Mouse (Mus musculus) frontal cortex, adult 2 months (tissue): ENCODE measurements around the gene Il9. TPM values are rescaled to one million over a fixed set of nuclear protein-coding genes. Genes with fewer than 3 reads are reported as not detected.

Experiments used
- DNase-seq, 2 experiments: peaks; one replicate each; pipeline ENCODE4 v3.0.0; 2022; ENCODE audit warnings: low spot score in 1 of 2; ENCODE audit errors: extremely low spot score in 1 of 2
- polyA plus RNA-seq: library from polyadenylated mRNA; depleted of rRNA; stranded (reverse); fragments of >200 nt; gene quantifications from 2 replicates; pipeline ENCODE4 v1.2.3, GENCODE M21; 2012

Gene Il9
- polyA plus RNA-seq, 1 experiment: not detected

- DNase-seq: no peak
Observed at GRCm38 (mm10) chr13:56472661-56473060, 9.4 kb downstream of the Il9 start.

GRCm38 (mm10) chr13:56471951-56472350, 10.1 kb downstream of the Il9 start:
- DNase-seq: no peak

- no peak for DNase-seq
Observed at GRCm38 (mm10) chr13:56471211-56471610, 10.8 kb downstream of the Il9 start.

GRCm38 (mm10) chr13:56468536-56468935, 13.5 kb downstream of the Il9 start:
- no peak for DNase-seq

GRCm38 (mm10) chr13:56467786-56468185, 14.3 kb downstream of the Il9 start:
- no peak for DNase-seq

GRCm38 (mm10) chr13:56463750-56464149, 18.3 kb downstream of the Il9 start:
- no peak for DNase-seq

- no peak for DNase-seq
Observed at GRCm38 (mm10) chr13:56463261-56463660, 18.8 kb downstream of the Il9 start.

GRCm38 (mm10) chr13:56462791-56463190, 19.3 kb downstream of the Il9 start:
- no peak for DNase-seq

GRCm38 (mm10) chr13:56461460-56461859, 20.6 kb downstream of the Il9 start:
- no peak for DNase-seq

GRCm38 (mm10) chr13:56458001-56458400, 24.0 kb downstream of the Il9 start:
- no peak for DNase-seq

- DNase-seq: no peak
Observed at GRCm38 (mm10) chr13:56450035-56450434, 32.0 kb downstream of the Il9 start.

GRCm38 (mm10) chr13:56449239-56450030, 32.6 kb downstream of the Il9 start:
- peak in 1 of 2 experiments; percentile 16 for DNase-seq

- no peak for DNase-seq
Observed at GRCm38 (mm10) chr13:56444996-56445395, 37.0 kb downstream of the Il9 start.

- no peak for DNase-seq
Observed at GRCm38 (mm10) chr13:56444112-56444511, 37.9 kb downstream of the Il9 start.

- no peak for DNase-seq
Observed at GRCm38 (mm10) chr13:56443411-56443810, 38.6 kb downstream of the Il9 start.

- DNase-seq: peak in 1 of 2 experiments; percentile 38
Observed at GRCm38 (mm10) chr13:56438211-56439075, 43.6 kb downstream of the Il9 start, which contains the start of gene Slc25a48. Slc25a48 (plus strand) TSS chr13:56438355.

GRCm38 (mm10) chr13:56435615-56436287, 46.3 kb downstream of the Il9 start:
- DNase-seq: no peak

GRCm38 (mm10) chr13:56434311-56434751, 47.7 kb downstream of the Il9 start:
- DNase-seq: no peak

- DNase-seq: peak in 1 of 2 experiments; percentile 78
Observed at GRCm38 (mm10) chr13:56433466-56433865, 48.6 kb downstream of the Il9 start.

- DNase-seq: no peak
Observed at GRCm38 (mm10) chr13:56432496-56432895, 49.5 kb downstream of the Il9 start.
